Mouse (Mus musculus) liver (tissue): ENCODE data around the gene Evx2.

ENCODE experiments used
- DNase-seq: peaks from one replicate; pipeline ENCODE4 v3.0.0-alpha.2; 2020; ENCODE audit warnings: mixed read lengths

The Evx2 gene

GRCm38 (mm10) chr2:74663291-74663925 lies 4.1 kb upstream of the Evx2 start:
- DNase-seq, result no peak

- no peak for DNase-seq
Observed at GRCm38 (mm10) chr2:74661685-74662084, 2.3 kb upstream of the Evx2 start.

DNA sequence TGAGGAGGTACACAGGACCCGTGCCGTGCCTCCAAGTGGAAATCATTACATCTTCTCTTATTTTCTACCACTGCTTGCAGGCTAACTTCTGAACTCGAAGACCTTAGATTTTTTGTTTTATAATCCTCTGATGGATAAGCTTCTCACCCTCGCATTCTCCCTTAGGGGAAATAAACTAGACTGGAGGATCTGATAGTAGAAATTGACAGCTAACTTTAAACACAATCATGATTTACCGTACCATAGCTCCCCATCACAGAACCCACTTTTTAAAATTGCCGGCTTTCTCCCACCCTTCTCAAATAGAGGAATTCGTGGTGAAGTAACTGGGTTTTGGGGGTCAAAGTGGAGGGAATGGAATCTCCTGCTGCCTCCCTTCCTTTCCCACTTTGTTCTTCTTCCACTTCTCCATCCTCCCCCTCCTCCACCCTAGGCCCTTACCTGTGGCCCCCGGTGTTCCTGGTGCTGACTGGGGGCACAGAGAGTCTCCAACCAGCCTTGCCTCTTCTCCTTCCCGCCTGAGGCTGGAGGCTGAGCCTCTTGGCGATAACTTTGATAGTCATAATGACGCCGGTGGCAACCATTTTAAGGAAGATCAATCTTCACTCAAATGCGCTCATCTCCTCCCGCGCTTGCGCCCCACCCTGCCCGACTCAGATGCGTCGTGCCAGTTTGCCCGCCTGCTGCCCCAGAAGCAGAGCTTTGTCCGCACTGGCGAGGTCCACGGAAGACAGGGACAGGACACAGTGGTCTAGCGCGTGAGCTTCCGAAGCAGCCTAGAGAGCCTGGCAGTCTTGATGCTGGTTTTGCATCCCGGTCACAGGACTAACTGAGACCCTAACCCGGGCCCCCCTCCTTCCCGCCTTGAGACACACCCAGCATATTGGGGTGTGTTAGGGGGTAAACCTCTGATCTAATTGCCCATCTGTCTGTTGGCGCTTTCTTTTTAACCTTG lies 1.3 kb upstream of the Evx2 start:
- DNase-seq, result no peak

DNA sequence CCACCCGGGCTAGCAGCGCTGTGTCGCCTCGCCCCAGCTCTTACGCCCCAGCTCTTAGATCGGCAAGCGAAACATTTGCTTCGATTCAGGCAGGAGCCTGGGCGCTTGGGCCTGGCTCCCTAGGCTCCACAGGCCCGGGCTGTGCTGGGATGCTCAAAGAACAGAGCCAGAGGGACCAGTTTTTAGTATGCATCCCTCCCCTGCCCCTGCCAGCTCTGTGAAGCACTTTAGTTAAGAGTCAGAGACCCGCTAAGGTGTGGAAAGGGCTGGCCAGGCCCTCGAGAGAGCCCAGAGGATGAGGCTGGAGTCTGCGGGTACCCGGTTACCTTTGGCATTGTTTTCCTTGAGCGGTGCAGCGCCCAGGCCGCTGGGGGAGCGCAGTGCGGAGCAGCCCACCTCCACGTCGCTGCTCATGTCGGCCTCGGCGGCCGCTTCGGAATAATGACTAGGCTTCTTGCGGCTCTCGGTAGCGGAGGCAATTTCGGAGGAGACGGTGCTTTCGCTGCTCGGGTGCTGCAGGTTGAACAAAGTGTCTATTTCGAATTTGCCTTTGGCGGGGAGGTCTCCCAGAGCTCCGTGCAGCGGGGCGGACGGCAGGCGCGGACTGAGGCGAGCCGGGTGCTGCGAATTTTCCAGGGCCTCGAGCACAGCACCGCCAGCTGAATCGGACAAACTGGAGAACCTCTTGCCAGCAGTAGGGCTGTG lies 538 bp downstream of the Evx2 start:
- DNase-seq, result no peak

GRCm38 (mm10) chr2:74658024-74658666 lies 1.2 kb downstream of the Evx2 start:
- no peak for DNase-seq

GRCm38 (mm10) chr2:74657251-74658023 lies 1.9 kb downstream of the Evx2 start:
- DNase-seq, result no peak

DNA sequence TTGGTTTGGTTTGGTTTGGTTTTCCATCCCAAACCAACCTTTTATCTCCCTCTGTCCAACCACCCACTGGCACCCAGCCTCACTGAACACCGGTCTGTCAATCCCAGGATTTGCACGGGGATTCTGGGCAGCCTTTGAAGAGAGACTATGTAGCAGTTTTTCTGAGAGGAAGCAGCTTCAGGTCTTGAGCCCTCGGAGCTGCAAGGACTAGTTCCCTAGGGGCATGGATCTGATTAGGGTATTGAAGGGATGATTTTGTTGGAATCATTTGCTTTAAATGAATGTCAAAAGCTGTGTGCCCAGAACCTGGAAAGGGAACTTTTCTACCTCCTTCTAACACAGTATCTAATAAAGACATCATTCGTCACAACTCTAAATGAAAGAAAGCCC lies 2.7 kb downstream of the Evx2 start:
- no peak for DNase-seq

DNA sequence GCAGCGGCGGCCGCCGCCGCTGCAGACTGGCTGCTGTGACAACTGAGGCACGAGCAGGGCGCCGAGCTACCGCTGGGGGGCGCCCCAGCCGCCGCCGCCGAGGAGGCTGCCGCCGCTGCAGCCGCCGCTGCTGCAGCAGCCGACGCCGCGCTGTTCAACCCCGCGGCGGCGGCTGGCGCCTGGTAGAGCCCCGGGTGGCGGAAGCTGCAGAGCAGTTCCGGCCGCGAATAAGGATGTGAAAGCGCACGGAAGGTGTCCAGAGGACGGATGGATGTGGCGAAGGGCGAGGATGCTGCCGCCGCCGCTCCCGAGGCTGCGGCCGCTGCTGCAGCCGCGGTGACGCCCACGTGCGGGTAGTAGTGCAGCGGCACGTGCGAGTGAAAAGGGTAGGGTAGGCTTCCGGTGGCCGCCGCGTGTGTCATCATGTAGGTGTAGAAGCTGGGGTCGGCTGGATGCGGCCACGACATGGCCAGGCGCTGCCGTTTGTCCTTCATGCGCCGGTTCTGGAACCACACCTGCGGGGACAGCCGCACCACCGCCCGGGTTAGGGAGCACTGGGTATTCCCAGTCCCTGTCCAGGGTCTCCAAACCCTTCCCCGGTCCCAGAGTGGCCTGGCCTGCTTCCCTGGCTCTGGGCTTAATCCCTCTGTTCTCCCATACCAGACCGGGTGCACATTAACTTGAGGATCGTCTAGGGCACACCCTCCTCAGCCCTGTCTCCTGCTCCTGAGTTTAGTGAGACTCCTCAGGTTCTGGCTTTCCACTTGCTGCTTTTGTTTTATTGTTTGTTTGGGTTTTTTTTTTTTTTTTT lies 3.3 kb downstream of the Evx2 start:
- DNase-seq, result no peak

DNA sequence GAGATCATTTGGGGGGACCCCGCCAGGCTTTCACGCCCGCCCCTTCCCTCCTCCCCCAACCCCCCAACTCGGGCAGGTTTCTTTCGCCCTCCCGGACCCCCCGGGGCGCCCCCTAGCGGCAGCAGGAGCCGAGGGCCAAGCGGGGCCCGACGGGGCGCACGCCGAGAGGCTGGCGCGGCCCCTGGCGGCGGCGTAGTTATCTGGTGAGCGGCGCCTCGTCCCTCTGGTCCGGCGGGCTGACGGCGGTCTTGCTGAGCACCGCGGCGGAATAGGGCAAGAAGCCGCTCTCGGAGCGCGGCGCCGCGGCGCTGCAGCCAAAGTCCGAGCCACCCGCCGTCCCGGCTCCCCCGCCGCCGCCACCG lies 4.0 kb downstream of the Evx2 start:
- peak; percentile 36 for DNase-seq

DNA sequence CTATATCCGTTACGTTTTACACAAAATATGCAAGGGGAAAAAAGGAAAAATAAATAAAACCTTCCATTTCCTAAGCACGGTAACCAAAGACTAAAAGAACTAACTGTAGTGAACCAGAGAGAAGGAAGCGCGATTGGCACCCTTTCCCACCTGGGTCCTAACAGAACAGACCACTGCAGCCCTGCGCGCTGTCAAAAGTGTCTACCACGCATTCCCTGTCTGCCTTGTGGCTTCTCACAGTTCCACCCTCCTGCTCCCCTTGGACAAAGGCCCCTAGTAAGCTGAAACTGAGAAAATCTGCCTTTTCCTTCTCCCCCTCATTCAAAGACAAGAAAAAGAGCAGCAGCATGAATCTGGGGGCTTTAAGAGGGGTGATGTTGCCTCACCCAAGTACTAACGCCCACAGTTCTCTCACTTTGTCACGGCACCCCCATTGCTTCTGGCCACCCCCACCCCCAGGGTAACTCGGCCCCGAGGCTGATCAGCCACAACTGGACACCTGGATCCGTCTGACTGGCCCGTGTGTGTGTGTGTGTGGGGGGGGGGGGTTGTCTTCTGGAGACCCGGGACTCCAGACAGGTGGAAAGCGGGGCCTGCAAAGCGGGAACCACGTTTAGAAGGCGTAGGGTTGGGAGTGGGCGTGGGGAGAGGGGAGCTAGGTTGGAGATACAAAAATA lies 4.5 kb downstream of the Evx2 start:
- no peak for DNase-seq

- no peak for DNase-seq
Observed at GRCm38 (mm10) chr2:74653781-74654535, 5.4 kb downstream of the Evx2 start.

GRCm38 (mm10) chr2:74652996-74653340 lies 6.4 kb downstream of the Evx2 start:
- no peak for DNase-seq

DNA sequence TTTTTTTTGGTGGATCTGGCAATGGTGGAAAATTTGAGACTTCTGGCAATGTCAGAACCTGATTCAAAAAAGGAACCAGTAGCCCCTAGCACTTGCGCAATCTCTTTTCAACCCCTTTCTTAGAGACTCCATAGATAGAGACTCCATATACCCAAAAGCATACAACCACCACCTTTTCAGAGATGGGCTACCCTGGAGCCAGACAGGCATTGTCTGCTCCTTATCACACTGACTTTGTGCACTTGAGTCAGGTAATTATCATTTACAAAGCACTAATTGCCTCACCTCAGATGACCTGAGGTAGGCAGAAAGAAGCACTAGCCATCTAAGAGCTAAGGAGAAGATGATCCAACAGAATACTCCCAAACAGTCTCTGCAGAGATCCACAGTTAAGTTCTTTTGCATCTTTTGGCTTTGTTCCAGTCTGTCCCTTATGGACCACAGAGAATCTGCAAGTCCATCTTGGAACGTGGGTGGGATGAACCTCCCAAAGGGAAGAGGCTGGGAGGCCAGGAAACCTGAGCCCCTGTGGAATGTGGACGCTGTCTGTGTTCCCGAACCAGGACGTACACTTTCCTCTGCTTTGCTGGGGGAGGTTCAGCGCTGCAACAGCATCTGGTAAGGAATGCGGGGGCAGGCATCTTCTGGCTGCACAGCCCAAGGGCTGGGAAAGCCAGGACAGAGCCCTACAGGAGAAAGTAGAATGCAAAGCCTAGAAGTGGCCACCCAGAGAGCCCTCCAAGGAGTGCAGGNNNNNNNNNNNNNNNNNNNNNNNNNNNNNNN lies 12.1 kb downstream of the Evx2 start:
- no peak for DNase-seq

- no peak for DNase-seq
Observed at GRCm38 (mm10) chr2:74645631-74646030, 13.7 kb downstream of the Evx2 start.

DNA sequence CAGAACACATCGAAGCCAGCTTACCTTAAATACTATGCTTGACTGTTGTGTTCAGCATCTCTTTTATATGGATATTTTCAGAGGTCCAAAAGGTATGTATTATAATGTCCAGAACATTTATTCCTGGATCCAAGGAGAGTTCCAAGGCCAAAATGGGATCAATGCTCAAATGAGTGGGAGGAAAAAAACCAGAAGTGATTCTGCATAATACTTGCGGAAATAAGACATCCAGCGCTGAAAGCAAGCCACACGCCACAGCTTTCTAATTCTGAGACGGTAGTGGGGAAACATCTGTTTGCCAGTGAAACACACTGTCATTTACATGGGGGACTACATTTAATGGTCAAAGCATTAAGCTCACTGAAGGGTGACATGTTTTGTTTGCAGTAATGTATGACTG lies 16.9 kb downstream of the Evx2 start:
- DNase-seq, result no peak

DNA sequence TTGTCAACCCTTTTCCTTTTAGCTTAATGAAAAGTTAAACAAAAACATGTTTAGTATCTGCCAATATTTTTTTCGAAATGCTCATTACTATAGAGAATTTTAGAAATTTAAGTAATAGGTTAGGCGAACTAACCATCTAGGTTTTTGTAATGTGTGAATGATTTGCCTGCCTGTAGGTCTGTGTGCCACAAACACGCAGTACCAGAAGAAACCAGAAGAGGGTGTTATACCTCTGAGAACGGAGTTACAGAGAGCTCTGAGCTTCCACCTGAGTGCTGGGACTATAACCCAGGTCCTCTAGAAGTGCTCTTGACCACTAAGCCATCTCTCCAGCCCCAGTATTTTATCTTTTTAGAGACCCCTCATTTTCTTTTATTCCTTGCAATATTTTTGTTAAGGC lies 23.9 kb downstream of the Evx2 start:
- no peak for DNase-seq

DNA sequence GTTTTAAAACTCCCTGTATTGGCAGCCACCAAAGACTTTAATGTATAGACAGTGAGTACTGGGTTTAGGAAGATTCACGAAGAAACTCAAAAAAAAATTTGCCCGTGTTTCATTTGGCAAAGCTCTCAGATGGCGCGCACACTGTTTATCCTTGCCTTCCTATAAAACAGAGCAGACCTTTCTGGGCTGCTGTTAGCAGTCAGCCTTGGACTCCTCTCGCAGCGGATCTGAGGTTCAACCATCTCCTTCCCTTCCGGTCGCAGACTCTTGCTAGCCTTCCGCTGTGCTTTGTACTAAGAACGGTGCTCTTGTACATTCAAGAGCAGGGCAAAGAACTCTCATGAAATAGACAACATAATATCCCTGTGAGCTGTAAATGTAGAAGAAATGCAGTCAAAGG lies 39.0 kb downstream of the Evx2 start:
- DNase-seq, result no peak

GRCm38 (mm10) chr2:74619676-74620246 lies 39.6 kb downstream of the Evx2 start:
- no peak for DNase-seq

GRCm38 (mm10) chr2:74617706-74618105 lies 41.7 kb downstream of the Evx2 start:
- DNase-seq, result no peak
